Mouse (Mus musculus): Measurements from ENCODE around the gene Llgl1. TPM values are rescaled to one million over a fixed set of nuclear protein-coding genes. Genes with fewer than 3 reads are reported as not detected.

The Llgl1 gene
- polyA plus RNA-seq (2021; fragmentation: Nextera tagmentation): 14.7 and 16.7 TPM in 2 replicates
- long read RNA-seq, experiment 1, full-length matches to known transcripts: 51 of 100 reads
- long read RNA-seq, experiment 1, partial matches to known transcripts: 18 of 100 reads
- long read RNA-seq, experiment 1, other reads (novel, unspliced or antisense): 31 of 100 reads
- long read RNA-seq, experiment 2, partial matches to known transcripts: 14 of 15 reads
- long read RNA-seq, experiment 2, other reads (novel, unspliced or antisense): 1 of 15 reads

DNA sequence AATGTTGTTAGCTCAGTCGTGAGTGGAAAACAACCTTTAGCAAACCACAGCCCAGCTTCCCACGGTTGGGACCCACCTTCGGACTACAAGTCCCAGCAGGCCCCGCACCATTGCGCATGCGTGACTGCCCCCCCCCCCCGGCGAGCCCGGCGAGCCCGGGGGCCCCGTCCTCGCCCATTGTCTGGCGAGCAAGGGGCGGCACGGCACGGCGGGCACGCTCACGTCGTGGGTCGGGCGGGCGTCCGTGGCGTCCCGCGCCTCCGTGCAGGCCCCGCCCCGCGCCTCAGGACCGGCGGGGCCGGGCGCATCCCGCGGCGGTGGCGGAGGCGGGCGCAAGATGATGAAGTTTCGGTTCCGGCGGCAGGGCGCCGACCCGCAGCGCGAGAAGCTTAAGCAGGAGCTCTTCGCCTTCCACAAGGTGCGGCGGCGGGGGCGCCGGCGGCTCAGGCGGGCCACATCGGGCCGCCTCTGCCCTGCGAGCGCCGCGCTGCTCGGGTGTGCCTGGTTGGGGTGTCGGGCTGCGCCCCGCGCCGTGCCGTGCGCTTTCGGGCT, at the start of gene Llgl1:
Gene Llgl1, plus strand, starts transcription at position 200 of the 552 bp plus-strand sequence.

DNA sequence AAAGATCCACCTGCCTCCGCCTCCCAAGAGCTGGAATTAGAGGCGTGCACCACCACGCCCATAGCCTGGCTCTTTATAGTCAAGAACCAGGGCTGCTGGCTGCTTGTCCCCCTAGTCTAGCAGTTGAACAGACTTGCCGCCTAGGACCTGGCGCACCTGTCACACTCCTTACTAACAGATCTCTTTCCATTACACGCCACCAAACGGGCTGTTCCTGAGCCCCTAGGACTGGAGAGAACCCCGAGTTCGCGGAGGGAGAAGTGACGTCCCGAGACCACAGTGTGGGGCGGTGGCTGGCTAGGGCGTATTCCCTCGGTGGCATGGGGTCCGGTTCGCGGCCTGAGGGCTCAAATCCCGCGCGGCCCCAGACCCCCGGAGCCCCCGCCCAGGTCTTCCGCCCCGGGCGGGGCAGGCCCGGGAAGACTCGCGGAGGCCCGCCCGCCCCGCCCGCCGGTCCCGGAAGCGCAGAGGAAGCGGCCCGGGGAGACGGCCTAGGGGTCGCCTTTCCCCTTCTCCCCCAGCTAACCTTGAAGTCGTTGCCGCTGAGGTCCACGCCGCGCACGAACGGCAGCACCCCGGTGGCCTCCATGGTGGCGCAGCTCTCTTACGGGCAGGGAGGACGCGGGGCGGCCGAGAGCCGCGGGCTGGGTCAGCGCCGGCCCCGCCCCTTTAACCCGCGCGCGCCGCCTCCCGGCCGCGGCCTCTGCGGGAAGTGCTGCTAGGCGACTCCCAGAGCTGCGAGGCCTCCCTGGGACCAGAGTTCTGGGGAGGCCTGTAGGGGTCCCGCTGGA, 27.3 kb downstream of the Llgl1 start, which contains the start of gene Flii:
Gene Flii, minus strand, starts transcription at position 663 of the 791 bp plus-strand sequence.

GRCm38 (mm10) chr11:60728260-60728761, 28.8 kb downstream of the Llgl1 start, which contains the start of gene Mief2:
Gene Mief2, plus strand, starts transcription at chr11:60728398.

Other genes starting within 250 kb of the Llgl1 start
- gene Drg2, start 245.1 kb upstream of the Llgl1 start, polyA plus RNA-seq (2021; fragmentation: Nextera tagmentation): 54.6 and 57.6 TPM in 2 replicates
- 0.04 TPM in 1 of 2 replicates, not detected in the other for gene Myo15, start 230.4 kb upstream of the Llgl1 start, polyA plus RNA-seq (2021; fragmentation: Nextera tagmentation)
- 25.8 and 28.9 TPM in 2 replicates for gene Alkbh5, start 163.3 kb upstream of the Llgl1 start, polyA plus RNA-seq (2021; fragmentation: Nextera tagmentation)
- gene Flii, start 27.5 kb downstream of the Llgl1 start, polyA plus RNA-seq (2021; fragmentation: Nextera tagmentation): 28.5 and 33.9 TPM in 2 replicates
- gene Mief2, start 28.7 kb downstream of the Llgl1 start, polyA plus RNA-seq (2021; fragmentation: Nextera tagmentation): 5.0 and 11.5 TPM in 2 replicates
- 1.9 TPM in 2 replicates for gene Top3a, start 77.6 kb downstream of the Llgl1 start, polyA plus RNA-seq (2021; fragmentation: Nextera tagmentation)
- gene Smcr8, start 77.8 kb downstream of the Llgl1 start, polyA plus RNA-seq (2021; fragmentation: Nextera tagmentation): 4.9 and 8.2 TPM in 2 replicates
- 1.1 and 1.8 TPM in 2 replicates for gene Shmt1, start 112.0 kb downstream of the Llgl1 start, polyA plus RNA-seq (2021; fragmentation: Nextera tagmentation)
- 32.2 and 40.8 TPM in 2 replicates for gene Dhrs7b, start 130.9 kb downstream of the Llgl1 start, polyA plus RNA-seq (2021; fragmentation: Nextera tagmentation)
- gene Tmem11, start 179.5 kb downstream of the Llgl1 start, polyA plus RNA-seq (2021; fragmentation: Nextera tagmentation): 39.2 and 44.9 TPM in 2 replicates
- gene Natd1, start 215.0 kb downstream of the Llgl1 start, polyA plus RNA-seq (2021; fragmentation: Nextera tagmentation): 7.3 and 11.1 TPM in 2 replicates
- 11.1 and 11.5 TPM in 2 replicates for gene Map2k3, start 232.3 kb downstream of the Llgl1 start, polyA plus RNA-seq (2021; fragmentation: Nextera tagmentation)